Mouse (Mus musculus): Measurements from ENCODE around the gene Duox2.
A peak's percentile ranks its signal among the peaks of the same experiment; 100 is the strongest.

Duox2 gene

DNA sequence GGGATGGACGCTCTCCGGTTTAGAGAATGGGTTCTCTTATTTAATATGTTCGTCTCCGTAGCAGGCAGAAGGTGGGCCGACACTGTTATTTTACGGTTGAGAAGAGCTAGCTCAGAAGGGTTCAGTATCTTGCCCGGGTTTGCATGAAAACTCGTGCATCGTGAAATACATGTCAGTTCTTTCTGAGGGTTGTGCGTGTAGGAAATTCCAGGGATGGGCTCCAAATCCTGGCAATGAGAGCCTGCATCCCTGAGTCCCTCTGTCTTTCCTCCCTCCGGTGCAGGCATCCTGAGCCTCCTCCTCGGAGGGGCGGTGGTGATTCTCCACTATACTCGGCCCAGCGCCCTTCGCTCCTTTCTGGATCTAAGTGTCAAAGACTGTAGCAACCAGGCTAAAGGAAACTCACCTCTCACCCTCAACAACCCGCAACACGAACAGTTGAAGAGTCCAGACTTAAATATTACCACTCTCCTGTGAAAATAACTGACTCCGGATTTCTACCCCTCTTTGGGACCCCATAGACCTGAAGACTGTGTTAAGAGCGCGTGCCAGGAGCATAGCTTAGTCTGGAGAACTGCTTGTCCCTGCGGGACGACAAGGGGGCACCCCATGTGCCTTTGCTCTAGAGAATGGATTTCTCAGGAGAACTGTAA is 3.8 kb upstream of the Duox2 start:
- no peak for DNase-seq (ENCODE audit: low spot score)

DNA sequence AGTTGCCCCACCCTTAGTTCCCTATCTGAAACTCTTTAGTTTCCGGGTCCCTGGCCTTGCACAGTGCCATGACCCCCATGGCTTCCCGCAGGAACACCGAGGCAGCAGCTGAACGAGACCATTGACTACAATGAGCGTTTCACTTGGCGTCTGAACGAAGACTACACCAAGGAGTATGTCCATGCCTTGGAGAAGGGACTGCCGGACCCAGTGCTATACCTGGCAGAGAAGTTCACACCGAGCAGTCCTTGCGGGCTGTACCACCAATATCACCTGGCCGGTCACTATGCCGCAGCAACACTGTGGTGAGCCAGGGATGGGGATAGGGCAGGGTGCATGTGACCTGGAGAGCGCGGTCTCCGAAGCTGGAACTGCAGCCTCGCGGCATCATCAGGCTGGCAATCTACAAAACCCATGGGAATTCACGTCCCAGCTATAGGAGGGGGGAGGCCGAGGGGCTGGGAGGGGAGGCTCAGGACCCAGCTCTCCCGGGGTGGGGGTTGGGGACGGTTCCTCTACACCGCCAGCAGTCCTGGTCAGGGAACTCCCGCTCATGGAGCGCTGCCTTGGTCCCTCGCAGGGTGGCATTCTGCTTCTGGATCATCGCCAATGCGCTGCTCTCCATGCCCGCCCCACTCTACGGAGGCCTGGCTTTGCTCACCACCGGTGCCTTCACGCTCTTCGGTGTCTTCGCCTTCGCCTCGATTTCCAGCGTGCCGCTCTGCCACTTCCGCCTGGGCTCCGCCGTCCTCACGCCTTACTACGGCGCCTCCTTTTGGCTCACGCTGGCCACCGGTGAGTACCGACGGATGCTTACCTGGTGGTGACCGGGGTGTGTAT is 3.1 kb upstream of the Duox2 start:
- no peak for DNase-seq (ENCODE audit: low spot score)

DNA sequence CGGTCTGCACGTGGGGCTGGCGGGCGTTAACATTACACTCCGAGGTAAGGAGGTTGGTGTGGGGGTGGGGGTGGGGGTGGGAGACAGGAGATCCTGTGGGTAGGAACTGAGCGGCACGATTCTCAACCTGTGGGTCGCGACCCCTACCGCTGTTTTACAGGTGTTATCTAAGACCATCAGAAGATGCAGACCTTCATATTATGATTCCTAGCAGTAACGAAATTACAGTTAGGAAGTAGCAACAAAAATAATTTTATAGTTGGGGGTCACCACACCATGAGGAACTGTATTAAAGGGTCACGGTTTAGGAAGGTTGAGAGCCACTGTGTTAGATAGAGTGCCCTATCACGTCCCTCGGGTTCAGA is 2.4 kb upstream of the Duox2 start:
- no peak for DNase-seq (ENCODE audit: low spot score)

DNA sequence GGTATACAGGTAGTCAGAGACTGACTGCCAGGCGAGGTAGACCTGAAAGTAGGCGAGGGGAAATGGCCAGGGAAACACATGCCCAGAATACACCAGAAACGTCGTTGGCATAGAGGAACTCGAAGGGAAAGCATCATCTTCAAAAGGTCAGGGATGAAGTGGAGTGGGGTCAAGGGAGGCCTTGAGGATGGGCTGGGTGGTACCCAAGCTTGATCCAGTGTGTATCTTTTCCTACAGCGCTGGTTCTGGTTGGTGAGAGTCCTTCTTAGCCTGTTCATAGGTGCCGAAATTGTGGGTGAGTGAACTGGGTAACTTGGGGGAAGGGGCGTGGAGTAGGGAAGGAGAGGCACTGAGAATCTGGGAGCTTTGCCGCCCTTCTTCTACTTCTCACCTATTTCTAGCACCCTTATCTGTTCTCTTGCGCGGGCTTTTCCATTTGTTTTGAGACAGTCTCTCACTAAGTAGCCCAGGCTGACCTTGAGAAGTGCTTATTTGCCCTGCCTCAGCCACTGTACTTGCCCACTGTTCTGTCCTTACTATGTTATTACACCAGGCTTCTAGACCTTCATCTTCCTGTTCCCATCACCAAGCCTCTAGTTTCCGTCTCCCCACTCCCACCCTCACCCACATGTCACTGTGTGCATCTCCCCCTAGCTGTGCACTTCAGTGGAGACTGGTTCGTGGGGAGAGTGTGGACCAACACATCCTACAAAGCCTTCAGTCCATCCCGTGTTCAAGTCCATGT is 1.8 kb upstream of the Duox2 start:
- no peak for DNase-seq (ENCODE audit: low spot score)

DNA sequence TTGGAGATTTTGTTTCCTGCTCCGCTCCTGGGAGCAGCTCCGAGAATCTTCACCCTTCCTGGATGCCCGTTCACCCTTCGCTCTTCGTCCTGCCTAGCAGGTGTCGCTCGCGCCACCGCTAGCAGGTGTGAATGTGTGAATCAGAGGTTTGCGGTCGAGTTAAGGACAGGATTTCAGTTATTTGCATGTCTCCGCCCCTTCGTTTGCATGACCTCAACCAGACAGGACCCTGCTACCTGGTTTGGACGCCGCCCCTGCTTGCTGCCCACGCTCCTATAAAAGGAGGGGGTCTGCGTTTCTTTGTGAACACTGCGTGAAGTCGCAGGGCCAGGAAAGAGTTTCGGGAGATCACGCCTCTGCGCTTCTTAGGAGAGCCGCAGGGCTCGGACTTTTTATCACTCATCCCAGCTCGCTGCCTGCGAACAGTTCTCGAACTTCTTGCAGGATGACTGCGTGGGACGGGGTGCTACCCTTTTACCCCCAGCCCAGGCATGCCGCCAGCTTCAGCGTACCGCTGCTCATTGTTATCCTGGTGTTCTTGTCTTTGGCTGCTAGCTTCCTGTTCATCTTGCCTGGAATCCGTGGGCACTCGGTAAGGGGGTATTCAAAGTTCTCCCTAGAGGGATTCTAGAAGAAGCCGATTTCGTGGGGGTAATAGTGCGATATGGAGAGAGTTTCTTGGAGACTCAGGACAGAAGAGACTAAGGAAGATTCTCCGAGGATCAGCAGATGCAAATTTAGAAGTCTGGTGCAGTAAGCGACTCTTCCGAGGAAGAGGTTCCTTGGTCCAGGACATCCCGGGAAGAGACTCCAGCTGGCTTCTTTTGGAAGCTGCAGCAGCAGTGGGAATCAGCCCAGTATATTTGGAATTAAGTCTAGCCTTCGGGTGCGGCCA is 594 bp upstream of the Duox2 start, which contains the start of gene Duoxa2:
Gene Duoxa2, plus strand, starts transcription at position 305 of the 895 bp plus-strand sequence.
- DNase-seq (ENCODE audit: low spot score), result no peak

DNA sequence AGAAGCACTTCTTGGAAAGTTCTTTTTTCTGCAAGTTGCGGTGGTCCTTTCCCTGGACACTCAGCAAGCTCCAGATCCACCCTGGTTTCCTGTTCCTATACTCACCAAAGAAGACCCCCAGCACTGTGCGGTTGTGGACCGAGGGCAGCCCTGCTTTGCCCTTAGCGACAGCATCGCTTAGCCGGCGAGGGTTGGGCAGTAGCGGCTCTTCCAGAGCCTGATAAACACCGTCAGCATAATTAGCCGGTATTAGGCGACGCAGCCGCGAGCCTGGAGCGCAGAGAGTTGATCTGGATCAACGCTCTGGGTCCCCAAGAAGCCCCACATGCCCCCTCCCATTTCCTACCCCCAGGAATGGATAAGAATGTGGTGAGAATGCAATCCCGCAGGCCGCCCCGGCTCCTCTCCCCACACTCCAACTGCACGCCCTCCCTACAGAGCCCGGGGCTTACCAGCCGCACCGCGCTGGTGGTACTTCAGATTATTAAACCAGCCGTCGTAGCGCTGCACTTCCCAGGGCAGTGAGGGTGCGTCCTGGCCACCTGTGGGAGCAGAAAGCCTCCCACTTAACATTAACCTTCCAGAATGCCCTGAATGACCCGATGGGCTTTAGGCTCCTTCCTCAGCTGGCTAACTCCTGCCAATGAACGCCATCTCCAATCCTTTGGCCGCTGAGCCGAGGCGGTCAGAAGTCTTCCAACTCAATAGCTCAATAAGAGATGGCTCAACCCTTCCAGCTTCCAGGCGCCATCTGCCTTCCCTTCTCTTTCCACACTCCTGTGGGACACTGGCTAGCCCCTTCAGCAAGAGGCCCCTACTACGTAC is 766 bp downstream of the Duox2 start:
- no peak for DNase-seq (ENCODE audit: low spot score)

DNA sequence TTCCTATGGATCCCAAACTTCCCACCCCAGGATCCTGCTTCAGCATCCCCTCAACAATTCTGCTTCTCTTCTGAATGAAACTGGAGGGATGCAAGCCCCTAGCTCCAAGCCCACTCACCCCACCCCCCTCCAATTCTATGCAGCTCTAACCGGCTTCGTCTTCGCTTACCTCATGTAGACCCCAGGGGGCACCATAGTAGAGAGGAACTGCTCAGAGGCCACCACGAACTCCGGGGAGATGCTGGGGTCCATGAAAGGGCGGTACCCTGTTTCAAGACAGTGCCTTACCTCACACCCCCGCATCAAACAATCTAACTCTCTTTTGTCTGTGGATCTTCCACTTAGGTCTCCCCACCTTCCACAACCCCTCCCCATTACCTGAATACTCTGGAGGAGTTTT is 3.3 kb downstream of the Duox2 start:
- no peak for DNase-seq (ENCODE audit: low spot score)

DNA sequence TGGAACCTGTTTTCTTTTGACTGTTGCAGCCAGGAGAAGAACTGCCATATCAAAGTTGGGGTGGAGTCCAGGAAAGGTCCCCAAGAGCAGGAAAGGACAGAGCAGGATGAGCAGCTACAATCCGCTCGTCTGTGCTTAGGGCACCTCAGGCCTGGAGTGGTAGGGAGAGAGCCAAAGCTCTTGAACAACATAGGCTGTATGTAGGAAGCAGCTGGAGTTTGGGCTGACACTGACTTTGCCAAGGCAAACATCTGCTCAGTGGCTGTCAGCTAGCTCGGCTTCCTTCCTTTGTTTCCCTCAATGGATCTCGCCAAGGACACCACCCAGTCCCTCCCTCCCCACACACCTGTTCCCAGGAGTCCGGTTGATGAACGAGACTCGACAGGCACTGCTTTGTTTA is 12.1 kb downstream of the Duox2 start:
- no peak for DNase-seq (ENCODE audit: low spot score)

DNA sequence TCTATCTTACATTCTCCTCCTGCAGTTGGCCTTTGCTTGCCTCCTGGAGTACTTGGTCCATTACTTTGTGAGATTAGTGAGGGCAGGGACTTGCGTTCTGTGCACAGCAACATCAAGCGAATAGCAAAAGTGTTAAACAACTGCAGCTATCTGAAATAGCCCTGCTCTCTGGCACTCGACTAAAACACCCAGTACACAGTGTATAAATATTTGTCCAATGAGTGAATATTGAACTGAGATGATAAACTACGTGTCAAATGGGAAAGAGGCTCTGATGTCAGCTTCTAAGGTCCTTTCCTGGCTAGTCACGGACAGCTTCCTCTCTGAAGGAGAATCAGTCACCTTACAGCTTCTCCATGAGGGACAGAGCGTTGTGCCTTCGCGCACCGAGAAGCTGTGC is 14.2 kb downstream of the Duox2 start:
- DNase-seq (ENCODE audit: low spot score), result no peak

DNA sequence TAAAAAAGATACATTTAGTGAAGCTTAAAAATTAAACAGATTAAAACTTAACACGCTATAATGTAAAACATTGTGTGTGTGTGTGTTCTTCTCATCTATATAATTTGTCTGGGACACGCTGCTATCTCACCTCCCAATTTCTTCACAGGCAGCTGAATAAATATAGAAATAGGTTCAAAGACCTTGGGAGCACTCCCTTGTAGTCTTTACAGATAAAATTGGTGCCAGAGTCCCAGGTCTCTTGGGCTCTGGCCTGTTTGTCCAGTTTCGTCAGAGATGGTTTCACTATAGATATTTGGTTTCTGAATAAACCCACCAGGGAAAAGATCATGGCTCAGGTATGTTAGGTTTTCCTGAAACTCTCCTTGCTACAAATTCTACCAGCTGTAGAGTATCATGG is 19.5 kb downstream of the Duox2 start:
- DNase-seq (ENCODE audit: low spot score), result no peak

DNA sequence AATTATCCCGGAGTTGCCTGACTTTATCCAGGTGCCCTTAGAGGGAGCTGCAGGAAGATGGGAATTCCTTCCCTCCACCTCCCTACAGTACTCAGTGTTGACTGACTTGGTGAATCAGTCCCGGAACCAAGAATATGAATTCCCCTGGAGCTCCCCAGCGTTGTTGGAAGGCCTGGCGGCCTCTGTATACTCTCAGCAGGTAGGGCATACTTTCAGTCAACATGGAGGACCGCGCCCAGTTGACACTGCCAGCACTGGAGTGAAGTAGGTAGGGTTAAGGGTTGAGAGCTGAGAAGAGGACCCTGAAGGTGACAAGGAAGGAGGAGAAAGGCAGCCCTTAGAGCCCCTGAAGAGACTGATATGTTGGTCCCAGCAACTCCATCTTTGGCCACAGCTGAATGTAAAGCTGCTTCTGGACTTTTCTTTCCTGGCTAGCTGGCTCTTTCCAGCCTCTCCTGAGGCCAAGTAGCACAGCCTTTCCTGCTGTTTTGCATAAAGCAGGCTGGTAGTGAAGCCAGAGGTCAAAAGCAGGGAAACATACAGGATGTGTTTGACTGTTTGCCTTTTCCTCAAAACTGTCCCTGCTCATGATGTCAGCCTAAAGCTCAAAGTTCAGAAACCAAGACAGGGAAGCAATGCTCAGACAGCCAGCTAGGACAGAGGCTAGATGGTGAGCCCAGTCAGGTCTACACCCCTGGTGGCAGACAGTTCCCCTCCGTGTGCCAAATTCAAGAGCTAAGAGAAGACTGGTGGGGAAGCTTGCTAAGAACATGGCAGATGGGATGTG is 31.6 kb downstream of the Duox2 start:
- no peak for DNase-seq (ENCODE audit: low spot score)

DNA sequence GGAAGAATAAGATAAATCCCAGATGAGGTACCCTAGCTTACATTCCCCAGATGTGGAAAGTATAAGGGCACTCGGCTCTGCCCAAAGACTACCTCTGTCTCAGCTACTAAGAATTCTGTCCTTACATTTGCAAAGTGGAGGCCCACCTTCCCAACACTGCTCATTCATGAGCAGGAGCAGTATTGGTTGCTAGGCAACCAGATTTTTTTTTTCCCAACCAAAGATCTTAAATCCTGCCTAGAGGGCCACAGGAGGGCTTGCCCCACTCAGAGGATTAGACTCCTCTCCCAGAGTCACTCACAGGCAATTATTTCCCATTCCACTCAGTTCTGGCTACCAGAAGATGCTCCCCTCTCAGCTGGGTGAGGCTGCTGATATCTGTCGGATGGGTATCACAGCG is 33.6 kb downstream of the Duox2 start:
- DNase-seq (ENCODE audit: low spot score), result no peak

DNA sequence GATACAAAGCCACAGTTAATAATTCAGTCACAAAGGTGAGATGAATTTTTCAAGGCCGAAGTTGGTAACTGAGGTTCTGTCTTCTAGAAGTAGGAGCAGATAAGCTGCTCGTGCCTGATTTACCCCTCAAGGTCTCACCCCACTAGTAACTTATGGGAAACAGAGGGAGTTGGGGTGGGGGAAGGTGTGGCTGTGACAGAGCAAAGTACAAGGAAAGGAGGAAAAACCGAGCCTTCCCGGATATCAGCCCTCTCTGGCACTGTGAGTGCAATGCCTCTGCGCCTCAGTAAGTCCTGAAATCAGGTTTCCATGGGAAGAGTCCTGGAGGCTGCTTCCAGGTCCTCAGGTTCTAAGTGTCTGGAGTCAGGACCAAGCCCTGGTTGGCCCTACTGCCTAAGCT is 37.5 kb downstream of the Duox2 start:
- no peak for DNase-seq (ENCODE audit: low spot score)

DNA sequence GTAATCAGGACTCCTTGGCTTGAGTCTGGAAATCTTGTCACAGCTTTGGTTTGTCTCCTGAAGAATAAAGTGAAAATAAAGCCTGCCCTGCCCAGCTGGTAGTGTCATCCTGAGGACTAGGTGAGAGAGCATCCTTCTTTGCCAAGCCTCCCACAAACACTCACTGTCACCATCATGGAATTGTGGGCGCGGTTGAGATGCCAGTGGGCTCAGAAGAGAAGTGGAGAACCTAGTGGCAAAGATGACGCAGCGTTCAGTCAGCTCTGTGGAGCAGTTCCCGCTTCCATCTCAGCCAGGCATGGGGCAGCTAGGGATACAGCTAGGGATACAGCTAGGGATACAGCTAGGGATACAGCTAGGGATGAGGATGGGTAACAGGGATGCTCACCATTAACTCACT is 42.3 kb downstream of the Duox2 start:
- no peak for DNase-seq (ENCODE audit: low spot score)

DNA sequence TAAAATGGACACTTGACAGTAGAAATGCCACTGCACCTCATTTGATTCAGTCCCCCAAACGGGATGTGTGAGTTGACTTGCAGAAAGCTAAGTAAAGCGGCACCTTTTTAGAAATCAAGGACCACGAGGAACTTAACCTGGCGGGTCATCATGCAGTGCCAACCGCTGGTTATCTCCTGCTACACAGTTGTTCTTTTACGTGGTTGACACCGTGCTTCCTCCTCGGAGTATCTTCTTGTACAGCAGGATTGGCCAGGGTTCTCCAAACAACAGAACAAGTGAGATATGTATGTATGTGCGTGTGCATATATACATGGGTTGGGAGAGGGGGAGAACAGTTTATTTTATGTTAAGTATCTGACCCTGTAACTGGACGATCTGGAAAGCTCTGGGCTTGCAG is 50.5 kb downstream of the Duox2 start:
- no peak for DNase-seq (ENCODE audit: low spot score)

DNA sequence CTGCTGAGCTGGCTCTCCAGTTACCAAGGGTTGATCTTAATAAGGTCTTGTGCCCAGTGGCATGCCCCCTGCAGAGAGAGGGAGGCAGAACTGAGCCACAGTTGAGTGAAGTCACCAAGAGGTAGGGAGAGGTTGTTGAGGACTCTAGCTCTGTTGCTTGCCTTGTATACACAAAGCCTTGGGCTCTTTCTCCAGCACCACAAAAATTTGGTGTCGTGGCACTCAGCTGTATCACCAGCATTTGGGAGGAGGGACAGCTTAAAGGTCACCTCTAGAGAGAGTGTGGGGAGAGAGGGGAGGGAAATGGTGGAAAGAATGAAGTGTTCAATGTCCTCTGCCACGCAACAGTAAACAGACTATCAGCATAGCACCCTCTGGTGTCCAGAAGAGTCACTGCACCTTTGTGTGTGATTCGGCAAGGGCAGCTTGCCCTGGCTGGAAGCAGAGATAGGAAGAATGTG is 54.5 kb downstream of the Duox2 start:
- peak; percentile 77 for DNase-seq (ENCODE audit: low spot score)

DNA sequence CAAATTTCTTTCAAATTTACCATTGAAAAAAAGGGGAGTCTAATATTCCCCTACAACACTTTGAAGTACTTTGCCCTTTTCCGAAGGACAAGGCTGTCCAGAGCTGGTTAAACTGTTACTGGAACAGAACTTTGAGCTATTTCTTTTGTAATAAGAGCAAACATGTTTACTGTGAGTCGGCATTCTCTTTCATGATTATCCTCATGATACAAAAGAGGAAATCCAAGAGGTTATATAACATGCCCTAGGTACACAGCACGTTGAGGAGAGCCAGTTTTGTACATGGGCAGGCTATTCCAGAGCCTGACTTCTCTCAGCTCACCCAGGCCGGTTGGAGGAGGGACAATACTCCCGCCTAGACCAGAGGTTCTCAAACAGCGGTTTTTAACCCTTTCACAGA is 56.3 kb downstream of the Duox2 start:
- peak; percentile 20 for DNase-seq (ENCODE audit: low spot score)

DNA sequence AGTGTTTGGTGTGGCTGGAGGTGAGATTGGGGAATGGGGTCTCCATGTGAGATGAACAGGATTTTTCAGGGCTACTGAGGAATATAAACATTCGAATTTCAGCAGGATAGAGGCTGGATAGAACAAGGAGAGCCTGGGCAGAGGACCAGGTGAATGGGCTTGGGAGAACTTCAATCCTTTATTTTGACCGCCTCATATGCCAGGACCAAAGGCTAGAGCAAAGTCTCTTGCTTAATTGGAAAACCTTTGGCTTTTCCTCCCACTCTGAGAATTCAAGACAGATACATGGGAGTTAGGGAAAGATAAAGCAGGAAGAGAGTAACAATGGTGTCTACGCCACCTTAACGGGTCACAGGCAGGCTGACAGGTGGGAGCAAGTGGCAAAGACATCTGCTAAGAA is 57.0 kb downstream of the Duox2 start:
- DNase-seq (ENCODE audit: low spot score), result no peak

DNA sequence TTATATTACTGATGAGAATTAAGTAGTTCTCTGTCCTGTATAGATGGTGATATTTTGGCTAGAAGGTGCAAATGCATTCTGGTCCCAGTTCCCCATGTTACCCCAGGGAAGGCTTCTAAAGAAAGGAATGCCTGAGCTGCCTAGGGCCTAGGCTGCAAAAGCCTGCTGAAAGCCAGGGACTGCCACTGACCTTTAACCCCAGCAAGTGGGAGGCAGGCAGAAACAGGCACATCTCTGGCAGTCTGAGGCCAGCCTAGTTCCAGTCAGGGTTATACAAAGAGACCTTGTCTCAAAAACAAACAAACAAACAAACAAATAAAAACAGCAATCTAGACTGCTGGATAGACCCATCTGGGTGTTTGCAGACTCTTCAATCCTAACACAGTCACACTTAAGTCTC is 57.5 kb downstream of the Duox2 start:
- no peak for DNase-seq (ENCODE audit: low spot score)

DNA sequence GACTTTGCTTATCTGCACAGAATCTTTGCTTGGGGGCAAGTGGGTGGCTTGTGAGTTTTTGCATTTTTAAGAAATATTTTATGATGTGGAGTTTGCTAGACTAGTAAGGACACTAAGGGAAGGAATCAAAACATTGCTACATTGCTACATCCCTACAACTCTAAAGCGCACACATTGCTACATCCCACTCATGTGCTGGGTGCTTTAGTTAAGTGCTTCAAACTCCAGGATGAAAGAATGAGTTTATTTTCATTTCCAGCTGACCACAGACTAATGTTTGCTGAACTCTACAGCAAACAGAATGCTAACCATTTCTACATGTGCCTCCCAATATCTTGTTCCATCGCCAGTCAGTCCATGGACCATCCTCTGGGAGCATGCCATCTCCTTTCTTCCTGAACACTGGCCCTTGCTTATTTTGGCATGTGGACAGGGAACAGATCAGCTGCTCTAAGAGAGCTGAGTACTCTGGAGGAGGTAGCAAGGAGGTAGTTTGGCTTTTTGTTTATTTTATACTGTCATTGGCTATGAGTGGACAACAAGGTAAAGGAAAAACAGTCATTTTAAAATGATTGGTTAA is 60.3 kb downstream of the Duox2 start:
- peak; percentile 27 for DNase-seq (ENCODE audit: low spot score)
